Mouse (Mus musculus) kidney, embryonic 14.5 days (tissue): ENCODE data around the gene Luc7l3. TPM values are rescaled to one million over a fixed set of nuclear protein-coding genes. Genes with fewer than 3 reads are reported as not detected.

Source experiments
- ATAC-seq: fragments of 200-750 bp; cut with Nextera tagmentation; 2 replicates; pipeline ENCODE4 v1.8.0; 2017; ENCODE audit warnings: moderate number of reproducible peaks, mild to moderate bottlenecking, moderate TSS enrichment, moderate library complexity; ENCODE audit not compliant: low FRiP score, low TSS enrichment
- H3K27ac ChIP-seq: fragments of 300-500 bp; sonication (generic); 2 replicates; pipeline ENCODE4 v1.5.1; 2014; ENCODE audit warnings: low read depth, mild to moderate bottlenecking, low read length, moderate library complexity, mixed read lengths
- H3K27me3 ChIP-seq: fragments of 300-500 bp; sonication (generic); 2 replicates; pipeline ENCODE4 v1.6.1; 2014; ENCODE audit warnings: mild to moderate bottlenecking, low read length; ENCODE audit not compliant: control insufficient read depth, insufficient read depth
- H3K36me3 ChIP-seq: fragments of 300-500 bp; sonication (generic); 2 replicates; pipeline ENCODE4 v1.6.1; 2014; ENCODE audit warnings: low read length, mixed read lengths; ENCODE audit not compliant: control insufficient read depth, insufficient read depth
- H3K4me1 ChIP-seq: fragments of 300-500 bp; sonication (generic); 2 replicates; pipeline ENCODE4 v1.6.1; 2014; ENCODE audit warnings: low read length, mixed read lengths; ENCODE audit not compliant: control insufficient read depth, insufficient read depth
- H3K4me2 ChIP-seq: fragments of 300-500 bp; sonication (generic); replicated peaks from 2 replicates; pipeline ENCODE4 v1.6.1; 2014; ENCODE audit warnings: low read depth, mild to moderate bottlenecking, low read length
- H3K4me3 ChIP-seq: fragments of 300-500 bp; sonication (generic); 2 replicates; pipeline ENCODE4 v1.5.1; 2014; ENCODE audit warnings: mild to moderate bottlenecking, low read length
- H3K9ac ChIP-seq: fragments of 300-500 bp; sonication (generic); 2 replicates; pipeline ENCODE4 v1.6.1; 2014; ENCODE audit warnings: low read depth, mild to moderate bottlenecking, low read length, moderate library complexity
- H3K9me3 ChIP-seq: fragments of 300-500 bp; sonication (generic); 2 replicates; pipeline ENCODE4 v1.6.1; 2016; ENCODE audit warnings: low read length; ENCODE audit not compliant: control insufficient read depth
- WGBS: fragments of 180-500 bp; shearing (Covaris S2); extraction: QIAGEN DNeasy Blood & Tissue Kit; methylation state at CpG from one replicate; pipeline ENCODE4 v1.1.7; 2014; 5-methylcytosine and 5-hydroxymethylcytosine counted together
- polyA plus RNA-seq: library from polyadenylated mRNA; unstranded; fragments of >200 nt; fragmentation: Nextera tagmentation; extraction: Ambion mirVana; gene quantifications from 2 replicates; pipeline ENCODE4 v1.2.1, GENCODE M21; 2014

Gene Luc7l3
- polyA plus RNA-seq, 1 experiment from 2014 or later: 106 TPM

GRCm38 (mm10) chr11:94242760-94243421, 78.9 kb downstream of the Luc7l3 start:
- Histone ChIP-seq H3K4me2 (peak overlapping the region; percentile 68), H3K36me3 (no peaks in the 10 kb centered on the region), H3K4me1 (peaks cover 39% of the 10 kb centered on the region), H3K27ac (peak overlapping the region; percentile 39; the same call in 1 of the 2 replicates), H3K4me3 (peak overlapping the region; percentile 28), H3K9me3 (no peaks in the 10 kb centered on the region), H3K9ac (peak overlapping the region; percentile 51), H3K27me3 (no peaks in the 10 kb centered on the region)
- WGBS: 3% methylated on average over 29 of the region's 29 CpGs
- ATAC-seq: peak; percentile 60

GRCm38 (mm10) chr11:94239706-94240105, 82.1 kb downstream of the Luc7l3 start:
- no peak overlapping the region for H3K27ac ChIP-seq
- H3K4me1 ChIP-seq: peaks cover 20% of the 10 kb centered on the region
- no peaks in the 10 kb centered on the region for H3K27me3 ChIP-seq
- H3K4me3 ChIP-seq: no peak overlapping the region
- H3K9ac ChIP-seq: no peak overlapping the region
- ATAC-seq: no peak
- H3K9me3 ChIP-seq: no peaks in the 10 kb centered on the region
- WGBS: 42% methylated on average over 9 of the region's 9 CpGs
- no peaks in the 10 kb centered on the region for H3K36me3 ChIP-seq
- no peak overlapping the region for H3K4me2 ChIP-seq

- no peaks in the 10 kb centered on the region for H3K9me3 ChIP-seq
- no peak overlapping the region for H3K9ac ChIP-seq
- no peak overlapping the region for H3K4me3 ChIP-seq
- no peak for ATAC-seq
- H3K27me3 ChIP-seq: no peaks in the 10 kb centered on the region
- H3K36me3 ChIP-seq: no peaks in the 10 kb centered on the region
- H3K4me2 ChIP-seq: no peak overlapping the region
- WGBS: 89% methylated on average over 8 of the region's 8 CpGs
- peaks cover 16% of the 10 kb centered on the region for H3K4me1 ChIP-seq
- no peak overlapping the region for H3K27ac ChIP-seq
Observed at GRCm38 (mm10) chr11:94238786-94239185, 83.0 kb downstream of the Luc7l3 start.

Other genes with a start within 250 kb of the Luc7l3 start
- 27.2 and 36.6 TPM in 2 replicates for gene Tob1, start 110.5 kb downstream of the Luc7l3 start, polyA plus RNA-seq
- 0.79 and 1.2 TPM in 2 replicates for gene Wfikkn2, start 76.0 kb downstream of the Luc7l3 start, polyA plus RNA-seq
- gene Gm21885, start 40.1 kb downstream of the Luc7l3 start, polyA plus RNA-seq: 1.0 TPM in 1 of 2 replicates, not detected in the other
- 16.0 and 20.6 TPM in 2 replicates for gene Ankrd40, start 6.0 kb upstream of the Luc7l3 start, polyA plus RNA-seq
- gene Abcc3, start 71.0 kb upstream of the Luc7l3 start, polyA plus RNA-seq: 1.1 and 3.9 TPM in 2 replicates
- gene Cacna1g, start 152.2 kb upstream of the Luc7l3 start, polyA plus RNA-seq: 8.7 and 14.1 TPM in 2 replicates
- 0.07 and 0.23 TPM in 2 replicates for gene Spata20, start 164.2 kb upstream of the Luc7l3 start, polyA plus RNA-seq
- 13.4 and 16.4 TPM in 2 replicates for gene Epn3, start 178.0 kb upstream of the Luc7l3 start, polyA plus RNA-seq
- gene Mycbpap, start 199.8 kb upstream of the Luc7l3 start, polyA plus RNA-seq: 1.6 and 2.6 TPM in 2 replicates
- gene Rsad1, start 227.3 kb upstream of the Luc7l3 start, polyA plus RNA-seq: 4.1 and 4.5 TPM in 2 replicates
- 0.14 TPM in 1 of 2 replicates, not detected in the other for gene Chad, start 243.1 kb upstream of the Luc7l3 start, polyA plus RNA-seq